Mouse (Mus musculus) midbrain, embryonic 16.5 days (tissue): ENCODE measurements around the gene Atp6ap2. TPM values are rescaled to one million over a fixed set of nuclear protein-coding genes. Genes with fewer than 3 reads are reported as not detected.
A peak's percentile ranks its signal among the peaks of the same experiment; 100 is the strongest.
"Not testable (repeated sequence)": the region's sequence is repeated elsewhere in the genome, so short reads cannot be mapped to it uniquely, and the experiment has no call there.

Source experiments
- ATAC-seq: fragments of 200-750 bp; cut with Nextera tagmentation; 2 replicates; pipeline ENCODE4 v1.8.0; 2017; ENCODE audit warnings: moderate TSS enrichment
- H3K27ac ChIP-seq: fragments of 300-500 bp; sonication (generic); 2 replicates; pipeline ENCODE4 v1.5.1; 2014; ENCODE audit warnings: mild to moderate bottlenecking, low read length, mixed read lengths
- H3K27me3 ChIP-seq: fragments of 300-500 bp; sonication (generic); 2 replicates; pipeline ENCODE4 v1.6.1; 2014; ENCODE audit warnings: low read depth, low read length, mixed read lengths; ENCODE audit not compliant: control insufficient read depth, insufficient read depth
- H3K36me3 ChIP-seq: fragments of 300-500 bp; sonication (generic); 2 replicates; pipeline ENCODE4 v1.6.1; 2014; ENCODE audit warnings: mild to moderate bottlenecking, low read length, moderate library complexity, mixed read lengths; ENCODE audit not compliant: control insufficient read depth, insufficient read depth
- H3K4me1 ChIP-seq: fragments of 300-500 bp; sonication (generic); 2 replicates; pipeline ENCODE4 v1.6.1; 2014; ENCODE audit warnings: mild to moderate bottlenecking, low read length, mixed read lengths; ENCODE audit not compliant: control insufficient read depth, insufficient read depth
- H3K4me2 ChIP-seq: fragments of 300-500 bp; sonication (generic); 2 replicates; pipeline ENCODE4 v1.6.1; 2014; ENCODE audit warnings: mild to moderate bottlenecking, low read length, mixed read lengths
- H3K4me3 ChIP-seq: fragments of 300-500 bp; sonication (generic); 2 replicates; pipeline ENCODE4 v1.5.1; 2014; ENCODE audit warnings: low read depth, mild to moderate bottlenecking, low read length, moderate library complexity, mixed read lengths
- H3K9ac ChIP-seq: fragments of 300-500 bp; sonication (generic); 2 replicates; pipeline ENCODE4 v1.6.1; 2014; ENCODE audit warnings: low read depth, low read length, mixed read lengths
- H3K9me3 ChIP-seq: fragments of 300-500 bp; sonication (generic); replicated peaks from 2 replicates; pipeline ENCODE4 v1.6.1; 2014; ENCODE audit warnings: mild to moderate bottlenecking, low read length, mixed read lengths; ENCODE audit not compliant: control insufficient read depth, poor library complexity, severe bottlenecking
- WGBS: fragments of 180-500 bp; shearing (Covaris S2); extraction: QIAGEN DNeasy Blood & Tissue Kit; methylation state at CpG from one replicate; pipeline ENCODE4 v1.1.7; 2014; 5-methylcytosine and 5-hydroxymethylcytosine counted together
- polyA plus RNA-seq: library from polyadenylated mRNA; unstranded; fragments of >200 nt; fragmentation: Nextera tagmentation; extraction: Ambion mirVana; gene quantifications from 2 replicates; pipeline ENCODE4 v1.2.1, GENCODE M21; 2015

Gene Atp6ap2
- polyA plus RNA-seq, 1 experiment from 2014 or later, result 229 TPM

DNA sequence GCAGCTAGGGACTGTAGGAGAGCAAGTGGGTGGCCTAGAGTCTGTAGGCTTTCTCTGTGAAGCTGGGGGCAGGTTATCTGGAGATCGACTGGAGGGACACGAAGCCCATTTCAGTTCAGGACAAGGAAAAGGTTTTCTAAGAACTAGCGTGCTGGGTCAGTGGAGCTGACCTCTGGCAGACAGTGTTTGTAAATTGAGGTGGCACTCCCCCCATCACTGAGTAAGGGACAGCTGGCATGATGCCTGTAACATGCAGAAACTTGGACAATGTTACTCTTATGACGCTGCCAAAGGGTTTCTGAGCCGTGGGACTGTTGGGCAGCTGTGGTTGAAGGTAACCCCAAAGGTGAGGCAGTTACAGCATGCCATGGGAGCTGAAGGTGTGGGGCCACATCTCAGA is 4.4 kb downstream of the Atp6ap2 start:
- WGBS, result 69% methylated on average over 5 of the region's 5 CpGs

GRCm38 (mm10) chrX:12593824-12594223 is 6.2 kb downstream of the Atp6ap2 start:
- Histone ChIP-seq H3K4me1 (peaks cover 10% of the 10 kb centered on the region), H3K9me3 (no peaks in the 10 kb centered on the region), H3K27ac (no peak overlapping the region), H3K4me2 (no peak overlapping the region), H3K27me3 (no peaks in the 10 kb centered on the region), H3K9ac (no peak overlapping the region), H3K36me3 (no peaks in the 10 kb centered on the region; the same call in 1 of the 2 replicates), H3K4me3 (no peak overlapping the region)
- WGBS, result 86% methylated on average over 5 of the region's 5 CpGs
- no peak for ATAC-seq

More for the DNA sequence above, 4.4 kb downstream of the Atp6ap2 start:
- H3K4me1 ChIP-seq, result peaks cover 12% of the 10 kb centered on the region
- H3K36me3 ChIP-seq, result no peaks in the 10 kb centered on the region; the same call in 1 of the 2 replicates
- ATAC-seq, result no peak
- no peaks in the 10 kb centered on the region for H3K27me3 ChIP-seq
- no peak overlapping the region for H3K27ac ChIP-seq
- H3K9me3 ChIP-seq, result no peaks in the 10 kb centered on the region
- no peak overlapping the region for H3K9ac ChIP-seq
- H3K4me3 ChIP-seq, result no peak overlapping the region
- H3K4me2 ChIP-seq, result no peak overlapping the region

GRCm38 (mm10) chrX:12610541-12610940 is 22.9 kb downstream of the Atp6ap2 start:
- not testable (repeated sequence) for H3K4me2 ChIP-seq, H3K4me1 ChIP-seq, H3K4me3 ChIP-seq, ATAC-seq, H3K27me3 ChIP-seq, H3K36me3 ChIP-seq, H3K9ac ChIP-seq, H3K27ac ChIP-seq, H3K9me3 ChIP-seq

- no peak overlapping the region for H3K9ac ChIP-seq
- WGBS, result 87% methylated on average over 2 of the region's 2 CpGs
- H3K36me3 ChIP-seq, result 0 out of 2 replicates have a peak, but pooled peaks cover 2% of the 10 kb centered on the region
- H3K4me1 ChIP-seq, result no peaks in the 10 kb centered on the region
- no peak overlapping the region for H3K4me2 ChIP-seq
- H3K27me3 ChIP-seq, result no peaks in the 10 kb centered on the region
- H3K4me3 ChIP-seq, result no peak overlapping the region
- ATAC-seq, result no peak
- no peak overlapping the region for H3K27ac ChIP-seq
- no peaks in the 10 kb centered on the region for H3K9me3 ChIP-seq
These were observed 23.6 kb downstream of the Atp6ap2 start for GRCm38 (mm10) chrX:12611211-12611610.

GRCm38 (mm10) chrX:12612360-12612759 is 24.8 kb downstream of the Atp6ap2 start:
- H3K9me3 ChIP-seq, H3K27ac ChIP-seq, H3K9ac ChIP-seq, H3K36me3 ChIP-seq, ATAC-seq, H3K4me3 ChIP-seq, H3K4me2 ChIP-seq, H3K27me3 ChIP-seq, H3K4me1 ChIP-seq: not testable (repeated sequence)
- WGBS, result 90% methylated on average over 1 of the region's 1 CpGs

GRCm38 (mm10) chrX:12625131-12625530 is 37.5 kb downstream of the Atp6ap2 start:
- ATAC-seq, result no peak
- WGBS, result 89% methylated on average over 2 of the region's 4 CpGs
- Histone ChIP-seq H3K4me2 (no peak overlapping the region), H3K4me1 (no peaks in the 10 kb centered on the region), H3K27me3 (no peaks in the 10 kb centered on the region), H3K36me3 (no peaks in the 10 kb centered on the region), H3K9me3 (no peaks in the 10 kb centered on the region), H3K4me3 (no peak overlapping the region), H3K27ac (no peak overlapping the region), H3K9ac (no peak overlapping the region)

DNA sequence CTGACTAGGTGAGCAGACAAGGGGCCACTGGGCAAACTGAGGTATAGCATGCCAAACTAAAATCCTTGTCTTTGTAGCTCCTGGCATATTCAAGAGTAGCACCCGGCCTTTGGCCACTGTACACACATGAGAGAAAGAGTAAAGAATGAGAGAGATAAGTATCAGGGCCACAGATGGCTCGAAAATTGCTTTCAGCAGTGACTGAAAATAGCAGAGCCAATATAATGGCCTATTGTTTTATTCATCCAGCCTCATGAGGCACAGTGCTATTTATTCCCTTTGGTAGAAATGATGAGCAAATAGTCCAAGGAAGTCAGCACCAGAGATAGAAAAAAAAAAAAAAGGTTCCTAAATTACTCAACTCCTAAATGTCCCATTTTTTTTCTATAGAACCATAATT is 57.4 kb downstream of the Atp6ap2 start:
- 42% methylated on average over 2 of the region's 2 CpGs for WGBS
- no peak overlapping the region for H3K27ac ChIP-seq
- no peaks in the 10 kb centered on the region for H3K27me3 ChIP-seq
- no peaks in the 10 kb centered on the region for H3K9me3 ChIP-seq
- ATAC-seq, result no peak
- no peak overlapping the region for H3K9ac ChIP-seq
- no peaks in the 10 kb centered on the region for H3K36me3 ChIP-seq
- H3K4me1 ChIP-seq, result no peaks in the 10 kb centered on the region
- no peak overlapping the region for H3K4me2 ChIP-seq
- H3K4me3 ChIP-seq, result no peak overlapping the region

- peak; percentile 62; the same call in 1 of the 2 replicates for ATAC-seq
- Histone ChIP-seq H3K4me1 (no peaks in the 10 kb centered on the region), H3K4me3 (no peak overlapping the region), H3K36me3 (no peaks in the 10 kb centered on the region), H3K27ac (no peak overlapping the region), H3K27me3 (no peaks in the 10 kb centered on the region), H3K4me2 (no peak overlapping the region), H3K9me3 (no peaks in the 10 kb centered on the region), H3K9ac (no peak overlapping the region)
- WGBS, result 55% methylated on average over 12 of the region's 12 CpGs
These were observed 58.1 kb downstream of the Atp6ap2 start for GRCm38 (mm10) chrX:12645531-12646304.

- no peak for ATAC-seq
- 92% methylated on average over 16 of the region's 16 CpGs for WGBS
- Histone ChIP-seq H3K27me3 (no peaks in the 10 kb centered on the region), H3K9me3 (no peaks in the 10 kb centered on the region), H3K27ac (no peak overlapping the region), H3K4me1 (no peaks in the 10 kb centered on the region), H3K4me3 (no peak overlapping the region), H3K9ac (no peak overlapping the region), H3K36me3 (no peaks in the 10 kb centered on the region), H3K4me2 (no peak overlapping the region)
These were observed 64.3 kb downstream of the Atp6ap2 start for GRCm38 (mm10) chrX:12651906-12652305.
